Mouse (Mus musculus) spleen, postnatal 4 days (tissue): ENCODE measurements around the gene Stxbp6.
"Not testable (repeated sequence)": the region's sequence is repeated elsewhere in the genome, so short reads cannot be mapped to it uniquely, and the experiment has no call there.

ENCODE experiments used
- DNase-seq, 2 experiments: peaks; one replicate each; pipeline ENCODE4 v3.0.0; 2022; ENCODE audit warnings: low spot score in 2 of 2

Gene Stxbp6

DNA sequence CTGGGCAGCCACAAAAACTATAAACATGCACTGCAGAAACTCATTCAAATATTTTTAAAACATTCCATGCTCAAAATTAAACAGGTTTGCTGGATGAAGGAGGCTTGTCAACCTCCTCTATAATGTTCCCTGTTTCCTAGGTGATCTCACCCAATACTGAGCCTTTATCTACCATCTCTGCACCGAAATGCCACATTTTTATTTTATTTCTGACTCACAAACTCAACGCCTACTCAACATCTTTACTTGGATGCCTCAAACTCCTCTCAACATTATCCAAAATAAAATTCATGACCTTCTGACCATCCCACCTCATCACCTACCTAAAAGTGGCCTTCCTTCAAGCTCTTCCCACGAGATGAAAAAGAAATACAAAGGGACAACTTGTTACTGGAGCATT lies 18.1 kb downstream of the Stxbp6 start:
- DNase-seq = no peak

DNA sequence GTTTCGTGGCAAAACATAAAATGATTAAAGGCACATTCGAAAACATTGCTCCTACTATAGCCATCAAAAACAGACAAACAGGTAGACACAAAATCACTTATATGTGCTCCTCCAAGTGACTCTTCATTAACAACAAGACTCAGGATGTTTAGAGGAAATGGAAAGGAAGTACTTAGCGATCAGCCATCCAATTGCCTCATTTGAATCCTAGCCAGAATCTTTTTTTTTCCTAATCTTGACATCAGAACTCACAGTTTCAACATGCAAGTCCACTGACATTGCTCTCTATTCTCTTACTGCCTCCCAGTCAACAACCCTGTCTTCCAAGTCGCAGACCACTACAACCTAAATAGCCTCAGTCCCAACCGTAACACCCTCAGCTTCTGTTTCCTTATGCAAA lies 21.2 kb downstream of the Stxbp6 start:
- no peak for DNase-seq

DNA sequence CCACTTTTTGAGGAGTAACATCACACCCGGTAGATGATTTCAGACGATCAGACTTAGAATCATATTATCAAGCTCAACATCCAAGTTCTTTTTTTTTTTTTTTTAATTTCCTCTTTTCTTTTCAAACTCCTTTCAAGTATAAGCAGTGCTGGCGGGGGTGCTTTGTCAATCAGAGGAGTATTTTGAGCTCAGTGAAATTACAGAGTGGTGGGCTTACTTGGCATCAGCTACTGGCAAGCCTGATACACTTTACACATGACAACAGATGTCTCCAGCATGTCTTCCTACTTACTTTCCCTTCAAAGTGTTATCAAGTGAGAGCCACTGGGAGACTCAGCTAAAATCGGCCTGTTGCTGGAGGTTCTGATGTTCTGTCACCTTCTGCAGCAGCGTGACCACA lies 21.6 kb downstream of the Stxbp6 start:
- DNase-seq = no peak

DNA sequence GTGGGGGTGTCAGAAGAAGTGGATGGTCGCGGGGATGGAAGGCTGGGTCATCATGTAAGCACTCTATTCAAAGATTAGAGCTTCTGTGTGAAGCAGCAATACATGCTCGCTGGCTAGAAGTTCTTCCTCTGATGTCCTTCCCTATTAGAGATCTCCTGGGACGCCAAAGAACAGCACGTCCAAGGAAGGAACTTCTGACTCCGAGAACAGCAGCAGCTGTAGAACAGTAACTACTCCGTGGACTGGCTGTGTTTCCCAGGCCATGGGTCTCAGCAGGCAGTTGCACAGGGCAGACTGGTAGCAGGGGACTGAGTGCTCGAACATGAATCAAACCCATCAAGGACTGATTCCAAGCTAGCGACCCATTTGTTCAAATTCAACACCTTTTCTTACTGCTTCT lies 24.6 kb downstream of the Stxbp6 start:
- no peak for DNase-seq

DNA sequence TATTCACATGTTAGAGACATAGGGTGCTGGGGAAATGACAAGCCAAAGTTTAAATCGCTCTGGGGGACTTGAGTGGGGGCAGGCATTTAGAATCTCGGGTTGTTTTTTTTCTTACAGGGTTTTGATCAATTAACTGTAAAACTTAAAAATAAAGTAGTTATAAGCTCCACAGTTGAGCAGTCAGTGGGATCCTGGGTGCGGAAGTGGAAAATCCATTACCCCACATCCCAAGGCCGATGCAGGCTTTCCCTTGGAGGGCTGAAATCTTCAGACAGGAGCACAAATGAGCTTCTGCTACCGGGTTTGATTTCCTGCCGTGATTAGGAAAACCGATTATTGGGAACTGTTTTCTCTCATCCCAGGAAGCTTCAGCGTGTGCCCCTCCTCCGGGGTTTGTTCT lies 26.8 kb downstream of the Stxbp6 start:
- DNase-seq = not testable (repeated sequence)

DNA sequence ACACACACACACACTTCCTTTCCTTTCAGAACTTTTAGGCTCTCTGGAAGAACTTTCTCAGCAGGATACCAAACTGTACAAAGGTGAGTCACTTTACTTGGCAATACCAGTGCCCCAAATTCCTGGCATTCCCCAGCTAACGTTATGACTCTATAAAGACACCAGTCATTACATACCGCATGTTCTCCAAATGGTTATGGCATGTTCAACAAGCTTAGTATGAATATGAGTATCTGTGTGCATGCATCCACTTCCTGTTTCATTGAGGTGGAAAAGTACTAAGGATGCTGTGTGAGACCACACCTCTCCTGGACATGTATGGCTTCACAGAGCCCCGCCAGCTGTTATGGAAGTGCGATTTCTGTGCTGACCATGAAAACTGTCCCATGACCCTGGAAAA lies 27.3 kb downstream of the Stxbp6 start:
- no peak for DNase-seq

DNA sequence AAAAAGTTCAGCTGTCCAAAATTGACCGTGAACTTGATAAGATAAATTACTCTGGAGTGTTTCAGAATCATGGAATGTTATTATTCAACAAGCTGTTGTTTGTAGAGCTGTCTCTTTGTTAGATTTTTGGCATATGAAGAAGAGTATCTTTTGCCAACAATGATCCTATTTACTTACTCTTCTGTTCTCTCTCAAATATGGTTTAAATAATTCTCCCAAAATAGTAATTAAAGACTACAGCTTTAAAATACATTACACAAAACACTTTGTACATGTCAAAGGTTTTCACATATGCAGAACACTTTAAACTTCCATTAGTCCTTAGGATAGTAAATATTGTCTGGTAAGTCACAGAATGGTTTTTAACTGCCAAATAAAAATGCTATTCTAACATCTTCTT lies 29.9 kb downstream of the Stxbp6 start:
- no peak for DNase-seq

DNA sequence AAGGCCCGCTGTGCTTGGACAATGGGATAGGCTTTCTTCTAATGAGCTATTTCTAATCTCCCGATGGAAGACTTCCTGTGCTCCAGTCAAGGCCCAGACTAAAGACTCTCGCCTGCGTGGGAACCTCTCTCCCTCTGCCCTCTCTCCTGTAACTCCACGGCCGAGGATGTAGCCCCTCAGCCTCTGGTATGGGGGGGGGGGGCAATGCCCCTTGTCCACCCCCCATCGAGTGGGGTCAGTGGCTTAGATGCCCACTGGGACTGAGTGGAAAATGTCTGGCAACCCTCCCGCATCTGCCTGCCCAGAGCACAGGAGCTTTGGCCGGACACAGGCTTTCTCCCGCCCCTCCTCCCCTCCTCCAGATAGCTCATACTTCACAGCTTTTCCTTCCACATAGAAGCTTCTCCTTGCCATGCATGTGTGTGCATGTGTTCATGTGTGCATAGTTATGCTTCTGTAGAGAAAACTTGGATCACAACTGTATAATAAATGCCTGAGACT lies 31.9 kb downstream of the Stxbp6 start:
- no peak for DNase-seq

DNA sequence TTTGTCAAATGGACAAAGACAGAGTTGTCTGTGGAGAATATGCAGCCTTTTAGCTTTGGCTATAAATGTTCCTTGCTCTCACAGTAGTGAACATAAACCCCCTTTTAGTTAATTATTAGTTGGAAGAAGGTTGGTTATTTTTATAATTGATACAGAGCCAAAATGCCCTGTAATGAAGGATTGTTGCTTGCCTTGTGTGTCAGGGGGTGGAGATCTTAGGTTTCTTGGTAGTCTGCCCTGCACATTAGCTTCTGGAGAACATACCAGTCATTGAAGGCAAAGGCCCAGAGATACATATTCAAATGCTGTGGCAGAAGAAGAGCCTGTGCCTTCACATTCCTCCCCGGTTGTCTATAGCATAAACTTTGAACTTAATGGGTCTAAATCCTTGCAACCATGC lies 37.0 kb downstream of the Stxbp6 start:
- no peak for DNase-seq

DNA sequence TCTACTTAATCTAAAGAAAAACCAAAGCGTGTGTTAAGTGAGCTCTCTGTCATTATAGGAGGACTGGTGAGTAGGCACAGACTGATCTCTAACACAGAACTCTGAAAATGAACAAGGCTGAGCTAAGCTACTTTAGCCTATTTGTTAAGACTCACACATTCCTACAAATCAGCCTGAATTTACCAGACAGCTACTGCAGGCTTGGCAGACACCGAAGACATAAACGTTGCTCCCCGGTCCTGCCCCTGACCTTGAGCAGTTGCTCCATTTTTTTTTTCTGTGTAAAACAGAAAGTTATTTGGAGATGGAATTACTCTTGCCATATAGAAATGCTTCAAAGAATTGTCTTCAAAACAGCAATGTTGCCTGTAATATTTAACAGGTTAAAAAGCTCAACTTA lies 37.4 kb downstream of the Stxbp6 start:
- no peak for DNase-seq

DNA sequence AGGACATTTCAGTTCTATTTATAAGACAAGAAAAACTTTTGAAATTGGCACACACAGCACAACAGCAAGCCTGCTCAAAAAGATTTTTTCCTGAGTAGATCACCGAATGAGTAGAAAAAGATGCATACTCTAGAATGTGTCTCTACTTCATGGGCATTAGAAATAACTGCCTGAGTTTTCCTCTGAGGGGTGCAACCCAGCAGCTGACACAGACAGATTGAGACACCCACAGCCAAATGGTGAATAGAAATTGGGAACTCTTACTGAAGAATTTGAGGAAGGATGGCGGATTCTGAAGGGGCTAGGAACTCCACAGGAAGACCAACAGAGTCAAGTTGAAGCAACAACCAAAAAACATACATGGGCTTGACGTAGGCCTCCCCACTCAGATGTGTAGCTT lies 43.8 kb downstream of the Stxbp6 start:
- no peak for DNase-seq

DNA sequence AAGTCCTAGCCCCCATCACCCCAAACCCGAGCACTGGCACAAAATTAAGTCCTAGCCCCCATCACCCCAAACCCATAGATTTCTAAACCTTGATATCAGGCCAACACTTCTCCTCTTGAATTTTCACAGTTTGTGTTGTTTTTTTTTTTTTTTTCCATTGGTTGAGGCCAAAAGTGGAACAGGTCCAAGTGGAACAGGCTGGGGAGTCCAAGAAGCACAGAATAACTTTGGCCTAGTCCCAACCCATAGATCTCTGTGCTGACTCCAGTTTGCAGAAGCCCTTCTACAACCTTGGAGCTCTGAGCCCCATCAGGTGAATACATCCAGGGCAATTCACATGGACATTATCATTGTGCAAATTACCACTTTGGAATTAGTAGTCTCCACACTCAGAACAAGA lies 48.2 kb downstream of the Stxbp6 start:
- no peak for DNase-seq

DNA sequence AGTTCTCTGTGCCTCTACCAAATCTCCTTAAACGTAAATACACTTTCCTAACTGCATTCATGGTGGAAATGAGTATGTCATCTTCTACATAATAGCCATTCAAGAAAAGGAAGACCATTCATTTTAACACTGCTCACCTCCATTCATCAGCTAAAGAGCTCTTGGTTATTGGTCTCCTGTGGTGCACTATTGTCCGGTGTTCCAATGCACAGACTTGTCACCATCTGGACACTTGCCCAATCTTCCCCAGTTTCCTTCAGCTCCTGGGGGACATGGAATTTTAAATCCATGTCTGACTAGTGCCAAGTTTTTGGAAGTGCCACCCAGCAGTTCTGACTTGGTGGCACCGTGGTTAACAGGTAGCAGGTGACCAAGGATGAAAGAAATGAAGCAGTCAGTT lies 54.5 kb downstream of the Stxbp6 start:
- no peak for DNase-seq

DNA sequence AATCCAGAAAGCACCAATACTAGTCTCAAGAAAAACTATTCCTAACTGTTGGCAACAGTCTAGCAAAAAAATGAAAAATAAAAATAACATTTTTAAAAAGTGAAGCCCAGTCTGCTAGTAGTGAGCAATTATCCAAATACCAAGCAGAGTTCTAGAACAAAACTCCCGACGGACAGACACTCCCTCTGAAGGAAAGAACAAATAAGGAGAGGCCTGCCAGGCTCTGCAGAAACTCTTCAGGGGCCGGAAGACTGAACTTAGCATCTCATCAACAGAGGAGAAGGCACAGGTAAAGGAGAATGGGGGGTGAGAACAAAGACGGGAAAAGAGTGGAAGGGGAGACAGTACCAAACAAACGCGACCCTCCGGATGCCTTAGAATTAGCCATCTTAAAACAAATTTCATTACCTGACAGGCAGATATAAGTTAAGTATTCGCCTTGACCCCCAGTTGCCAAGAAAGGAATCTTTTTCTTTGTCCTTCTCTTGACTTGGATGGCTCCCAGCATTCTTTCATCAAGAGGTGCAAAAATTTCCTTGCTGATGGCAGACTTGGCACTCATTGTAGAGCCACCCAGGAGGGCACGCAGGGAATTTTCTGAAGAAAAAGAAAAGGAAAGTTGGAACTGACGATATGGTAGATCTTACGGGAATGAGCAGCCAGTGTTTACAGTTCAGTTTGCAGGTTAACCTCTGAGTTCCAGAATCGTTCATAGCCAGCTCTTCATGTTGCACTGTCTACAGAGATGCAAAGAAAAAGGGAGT lies 55.3 kb downstream of the Stxbp6 start:
- DNase-seq = no peak

DNA sequence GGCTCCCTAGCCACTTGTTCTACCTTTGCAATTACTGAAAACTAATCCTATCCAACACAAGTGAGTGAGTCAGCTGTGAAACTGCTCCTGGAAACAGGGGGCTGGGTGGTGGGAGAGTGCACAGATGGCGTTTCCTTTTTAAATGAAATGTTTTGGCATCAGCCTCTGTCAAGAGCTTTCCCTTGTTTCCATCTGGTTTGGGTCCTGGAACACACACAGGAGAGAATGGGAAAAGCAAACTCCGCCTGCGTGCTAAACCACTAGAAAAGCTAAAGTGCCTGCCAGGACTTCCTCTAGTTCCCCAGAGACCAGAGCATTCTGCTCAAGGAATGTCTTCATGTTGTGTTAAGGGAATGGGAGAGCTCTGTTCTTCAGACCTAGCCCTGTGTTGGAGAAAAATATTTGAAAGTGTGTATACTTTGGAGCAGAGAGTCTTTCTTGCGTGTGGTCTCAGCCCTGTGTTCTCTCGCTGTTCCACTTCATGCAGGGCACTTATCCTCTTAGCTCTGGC lies 61.2 kb downstream of the Stxbp6 start:
- DNase-seq = no peak

DNA sequence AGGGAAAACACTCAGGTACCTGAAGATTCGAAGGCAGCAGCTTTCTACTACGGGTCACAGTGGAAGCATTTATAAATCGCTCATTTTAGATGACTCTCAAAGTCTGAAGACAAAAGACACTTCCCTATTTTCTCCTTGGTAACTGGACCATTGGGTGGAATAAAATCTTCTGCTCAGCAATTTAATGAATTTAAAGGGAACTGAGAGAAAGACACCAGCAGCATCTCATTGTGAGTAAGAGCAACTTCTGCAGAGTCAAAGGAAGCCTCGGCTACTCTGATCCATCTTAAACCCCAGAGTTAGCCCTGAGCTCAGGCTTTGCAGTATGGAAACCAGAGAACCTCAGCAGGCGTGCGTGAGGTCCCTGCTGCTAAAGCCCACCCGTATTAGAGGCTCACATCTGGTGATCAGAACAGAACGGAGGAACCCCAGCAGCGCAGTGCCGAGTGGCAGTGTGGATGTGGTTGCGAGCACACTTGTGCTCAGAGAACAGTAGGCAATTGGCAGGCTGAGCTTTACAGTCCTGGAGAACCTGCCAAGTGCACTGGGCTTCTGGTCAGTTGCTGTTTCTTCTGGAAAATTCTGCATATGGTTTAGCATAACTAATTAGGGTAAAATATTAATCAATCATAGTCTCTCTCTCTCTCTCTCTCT lies 62.9 kb downstream of the Stxbp6 start:
- DNase-seq = no peak

DNA sequence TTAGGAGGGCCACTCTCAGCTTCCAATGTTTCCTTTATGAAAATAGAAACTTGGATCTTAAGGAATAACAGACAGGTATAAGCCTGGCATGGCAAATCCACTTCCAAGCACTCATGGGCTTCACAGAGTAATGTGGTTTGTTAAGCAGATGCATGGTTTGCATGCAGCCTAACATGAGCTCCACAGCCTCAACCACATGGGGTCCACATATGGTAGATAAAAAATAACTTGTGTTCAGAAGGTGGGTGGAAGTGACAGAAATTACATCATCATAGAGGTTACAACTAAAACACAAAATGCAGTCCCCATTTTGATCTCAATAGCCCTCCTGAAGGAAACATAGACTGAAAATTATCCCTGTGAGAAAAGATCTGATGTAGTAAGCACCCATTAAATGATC lies 63.5 kb downstream of the Stxbp6 start:
- no peak for DNase-seq

DNA sequence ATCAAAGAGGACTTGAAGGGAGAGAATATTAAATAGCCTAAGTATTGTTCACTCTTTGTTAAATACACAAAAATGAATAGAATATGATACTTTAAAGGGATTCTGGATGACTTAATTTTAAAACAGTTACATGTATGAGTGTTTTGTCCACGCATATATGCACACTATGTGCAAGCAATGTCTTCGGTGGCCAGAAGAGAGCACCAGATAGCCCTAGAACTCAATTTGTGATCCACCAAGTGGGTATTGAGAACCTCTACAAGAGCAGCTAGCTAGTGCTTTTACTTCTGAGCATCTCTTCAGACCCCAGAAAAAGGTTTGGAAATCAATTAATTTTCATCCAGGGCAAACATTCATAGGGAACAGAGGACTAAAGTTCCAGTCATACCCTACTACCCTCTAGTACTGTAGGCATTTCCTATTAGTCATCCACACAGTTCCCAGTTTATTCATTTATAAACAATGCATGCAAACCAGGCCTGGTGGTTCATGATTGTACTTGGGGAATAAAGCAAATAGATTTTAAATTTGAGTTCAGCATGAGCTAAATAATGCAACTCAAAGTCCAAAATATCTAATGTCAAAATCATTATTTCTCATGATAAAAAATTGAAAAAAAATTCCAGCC lies 64.4 kb downstream of the Stxbp6 start:
- DNase-seq = no peak

DNA sequence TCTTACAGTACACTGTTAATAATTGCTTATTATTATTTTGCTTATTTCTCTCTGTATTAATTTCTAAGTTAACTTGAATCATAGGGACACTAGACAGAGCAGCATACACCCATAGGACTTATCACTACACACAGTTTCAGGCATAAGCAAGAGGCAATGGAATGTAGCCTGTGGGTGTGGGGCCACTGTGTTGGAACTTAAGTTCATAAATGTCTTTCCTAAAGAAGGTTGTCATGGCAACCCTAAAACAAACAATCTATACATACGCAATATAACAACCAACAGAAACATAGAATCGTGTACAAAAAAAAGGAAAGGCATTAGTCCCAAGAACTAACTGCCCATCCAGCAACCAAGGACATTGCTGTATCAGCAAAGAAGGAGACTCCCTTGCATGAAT lies 67.9 kb downstream of the Stxbp6 start:
- DNase-seq = no peak

DNA sequence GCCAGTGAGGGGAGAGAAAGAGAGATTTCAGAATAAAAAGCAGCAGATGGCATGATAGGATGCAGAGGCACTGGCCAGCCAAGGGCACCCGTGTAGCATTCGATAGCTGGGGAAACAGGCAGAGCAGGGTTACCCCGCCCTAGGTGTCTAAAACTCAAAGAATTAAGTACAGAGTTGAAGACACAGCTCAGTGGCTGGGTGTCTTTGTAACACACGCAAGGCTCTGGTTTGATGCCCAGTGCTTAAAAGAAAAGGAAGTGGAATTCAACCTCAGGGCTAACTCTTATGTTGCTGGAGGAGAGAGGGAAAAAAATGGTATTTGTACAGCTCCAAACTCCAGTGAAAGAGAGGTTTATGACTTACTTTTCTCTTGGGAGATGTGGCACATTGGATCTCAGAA lies 68.5 kb downstream of the Stxbp6 start:
- DNase-seq = no peak

DNA sequence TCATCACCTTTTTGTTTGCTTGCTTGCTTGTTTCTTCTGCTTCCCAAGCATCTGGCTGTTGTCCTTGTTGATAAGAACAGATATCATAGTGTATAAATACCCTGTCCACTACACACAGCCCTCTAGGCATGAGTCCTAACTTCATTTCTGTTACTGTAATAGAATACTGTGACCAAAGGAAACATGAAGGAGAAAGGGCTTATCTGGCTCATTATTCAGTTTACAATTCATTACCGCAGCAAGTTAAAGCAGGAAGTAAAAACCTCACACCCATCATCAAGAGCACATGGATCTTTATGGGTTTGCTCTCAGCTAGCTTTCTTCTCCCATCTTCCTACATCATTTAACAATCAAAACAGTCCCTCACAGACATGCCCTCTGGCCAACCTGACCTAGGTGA lies 72.5 kb downstream of the Stxbp6 start:
- no peak for DNase-seq

DNA sequence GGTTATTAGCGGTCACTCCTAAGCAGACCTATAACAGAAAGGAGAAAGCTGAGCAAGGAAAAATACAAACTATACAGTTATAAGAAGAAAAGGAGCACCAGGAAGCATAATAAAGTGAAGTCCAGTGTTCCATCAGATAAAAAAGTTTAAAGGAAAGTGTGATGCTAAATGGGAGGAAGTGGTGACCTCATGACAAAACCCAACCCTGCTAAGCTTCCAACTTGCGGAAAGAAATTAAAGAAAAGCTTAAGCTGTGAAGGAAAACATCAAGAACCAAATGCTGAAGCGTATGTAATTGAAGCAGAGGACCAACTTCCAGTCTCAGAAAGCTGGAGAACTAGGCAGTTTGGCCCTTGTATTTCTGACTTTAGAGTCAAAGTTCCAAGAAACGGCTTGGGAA lies 77.1 kb downstream of the Stxbp6 start:
- no peak for DNase-seq

DNA sequence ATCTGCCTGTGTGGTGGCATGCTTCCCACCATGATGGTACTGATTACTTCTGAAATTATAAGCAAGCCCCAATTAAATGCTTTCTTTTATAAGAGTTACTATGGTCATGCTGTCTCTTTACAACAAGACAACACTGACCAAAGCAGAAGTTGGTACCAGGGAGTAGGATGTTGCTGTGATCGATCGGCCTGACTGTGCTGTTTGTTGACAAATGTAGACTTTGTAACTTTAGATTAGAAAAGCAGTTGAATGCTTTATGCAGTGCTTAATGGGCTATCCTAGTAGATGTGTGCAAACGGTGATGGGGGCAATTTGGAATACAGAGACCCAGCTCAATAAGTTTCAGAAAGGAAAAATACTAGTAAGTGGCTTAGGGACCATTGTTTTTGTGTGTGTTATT lies 77.6 kb downstream of the Stxbp6 start:
- DNase-seq = no peak
